Mouse (Mus musculus): ENCODE measurements at regions not wholly inside any gene's neighbourhood (a gene's known extent, or its start where the extent isn't known, plus 50 kb on each side); places are given as distances from the start of the nearest gene placed in this dataset. TPM values are rescaled to one million over a fixed set of nuclear protein-coding genes. Genes with fewer than 3 reads are reported as not detected.

- H3K4me3 ChIP-seq (ENCODE audit: low read depth, low read length) = no peak overlapping the region
- no peak overlapping the region for H3K27ac ChIP-seq (ENCODE audit: low read depth, low read length)
- H3K9me3 ChIP-seq (ENCODE audit: control insufficient read depth, low read length) = 0 out of 2 replicates have a peak, but pooled peaks cover 3% of the 10 kb centered on the region
- H3K36me3 ChIP-seq (ENCODE audit: control insufficient read depth, insufficient read depth, low read length) = no peaks in the 10 kb centered on the region
- no peak for ATAC-seq (ENCODE audit: low FRiP score)
- H3K4me2 ChIP-seq = no peak overlapping the region
- no peaks in the 10 kb centered on the region for H3K27me3 ChIP-seq (ENCODE audit: control insufficient read depth, insufficient read depth, low read length)
- 78% methylated on average over 4 of the region's 4 CpGs for WGBS
- no peak for DNase-seq (ENCODE audit: low spot score, missing footprints)
- H3K9ac ChIP-seq (ENCODE audit: low read length) = no peak overlapping the region
- H3K4me1 ChIP-seq (ENCODE audit: control insufficient read depth, insufficient read depth, low read length) = no peaks in the 10 kb centered on the region
Observed at GRCm38 (mm10) chr7:117729067-117729466, 348.3 kb downstream of the Xylt1 start.

Small RNAs in the stretch of these regions (microRNA-seq; reads per million reads assigned to microRNA genes)
- not detected for gene Gm24063

Data from midbrain, embryonic 11.5 days (tissue).